ENCODE assay signal across 28 mouse cellular contexts in the genomic region with DNA sequence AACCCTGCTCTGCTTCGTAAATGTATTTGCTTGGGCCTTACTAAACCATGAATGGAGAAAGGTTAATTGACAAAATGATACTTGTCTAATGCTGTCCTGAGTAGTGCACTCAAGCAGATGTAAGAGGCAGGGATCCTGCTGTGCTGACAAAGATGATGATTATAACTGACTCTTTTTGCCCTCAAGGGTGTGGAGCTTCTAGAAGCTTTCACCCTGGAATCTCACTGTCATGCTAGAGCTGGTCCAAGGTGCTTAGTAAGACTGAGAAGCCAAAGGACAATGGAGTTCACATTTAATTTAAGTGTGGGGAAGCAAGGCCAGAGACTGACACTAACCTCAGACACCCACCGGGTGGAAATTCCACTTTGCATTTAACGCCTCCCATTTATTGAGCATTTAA.
"Had no signal": no experiment of that assay in that cellular context is flagged by ENCODE, and none has a peak within 500 bp of the region (broad histone marks: within the 10 kb centered on the region; RNA-seq: fewer than 3 reads in every experiment).

No protein-coding gene starts in this region.

- H3K9me3 ChIP-seq: heart, embryonic 13.5 days; heart, embryonic 15.5 days; hindbrain, embryonic 10.5 days; hindbrain, embryonic 12.5 days; intestine, embryonic 15.5 days; limb, embryonic 13.5 days; limb, embryonic 15.5 days; liver, embryonic 12.5 days had no signal

- H3K36me3 ChIP-seq: heart, embryonic 13.5 days; heart, embryonic 15.5 days; hindbrain, embryonic 10.5 days; hindbrain, embryonic 12.5 days; intestine, embryonic 15.5 days; limb, embryonic 13.5 days; limb, embryonic 15.5 days; liver, embryonic 12.5 days had no signal

- DNase-seq: gastrocnemius, adult 2 months; gastrocnemius, postnatal 10 days; gastrocnemius, postnatal 25 days; heart, adult 2 months; heart, postnatal 14 days; heart, postnatal 4 days; kidney, adult 18-20 months; kidney, adult 8-10 months; kidney, postnatal 10 days; kidney, postnatal 25 days; kidney, postnatal 4 days; layer of hippocampus, adult 9-11 months; layer of hippocampus, postnatal 36 days; left cerebral cortex, postnatal 4 days had no signal

- H3K27ac ChIP-seq: gastrocnemius, adult 2 months; heart, adult 2 months; heart, embryonic 13.5 days; heart, embryonic 15.5 days; hindbrain, embryonic 10.5 days; hindbrain, embryonic 12.5 days; hindbrain, embryonic 14.5 days; intestine, embryonic 15.5 days; limb, embryonic 13.5 days; limb, embryonic 15.5 days; liver, embryonic 12.5 days; liver, embryonic 14.5 days had no signal

- H3K27me3 ChIP-seq: heart, embryonic 13.5 days; heart, embryonic 15.5 days; hindbrain, embryonic 12.5 days; intestine, embryonic 15.5 days; limb, embryonic 13.5 days; limb, embryonic 15.5 days; liver, embryonic 12.5 days had no signal

- ATAC-seq: hindbrain, embryonic 16.5 days; inflammation-experienced regulatory T-cells, adult 6 months; intestine, embryonic 15.5 days; intestine, postnatal 0 days; liver, embryonic 12.5 days had no signal

- H3K4me3 ChIP-seq: gastrocnemius, adult 2 months; heart, adult 2 months; heart, embryonic 13.5 days; heart, embryonic 15.5 days; hindbrain, embryonic 10.5 days; hindbrain, embryonic 12.5 days; intestine, embryonic 15.5 days; limb, embryonic 13.5 days; limb, embryonic 15.5 days; liver, embryonic 12.5 days had no signal

- H3K4me1 ChIP-seq: heart, embryonic 13.5 days; heart, embryonic 15.5 days; hindbrain, embryonic 10.5 days; hindbrain, embryonic 12.5 days; intestine, embryonic 15.5 days; limb, embryonic 15.5 days; liver, embryonic 12.5 days had no signal

- H3K4me2 ChIP-seq: heart, embryonic 11.5 days; heart, embryonic 13.5 days; heart, embryonic 15.5 days; hindbrain, embryonic 12.5 days; hindbrain, embryonic 14.5 days; intestine, embryonic 15.5 days; limb, embryonic 13.5 days; limb, embryonic 15.5 days; liver, embryonic 12.5 days had no signal

- H3K9ac ChIP-seq: heart, embryonic 13.5 days; heart, embryonic 15.5 days; hindbrain, embryonic 12.5 days; hindbrain, embryonic 14.5 days; intestine, embryonic 15.5 days; limb, embryonic 13.5 days; limb, embryonic 15.5 days; liver, embryonic 12.5 days; liver, embryonic 14.5 days had no signal
